Mouse (Mus musculus): Measurements from ENCODE around the gene Gm28539. TPM values are rescaled to one million over a fixed set of nuclear protein-coding genes. Genes with fewer than 3 reads are reported as not detected.
"Not testable (repeated sequence)": the region's sequence is repeated elsewhere in the genome, so short reads cannot be mapped to it uniquely, and the experiment has no call there.

Gene Gm28539
- polyA plus RNA-seq, 1 experiment from 2014 or later, result not detected

DNA sequence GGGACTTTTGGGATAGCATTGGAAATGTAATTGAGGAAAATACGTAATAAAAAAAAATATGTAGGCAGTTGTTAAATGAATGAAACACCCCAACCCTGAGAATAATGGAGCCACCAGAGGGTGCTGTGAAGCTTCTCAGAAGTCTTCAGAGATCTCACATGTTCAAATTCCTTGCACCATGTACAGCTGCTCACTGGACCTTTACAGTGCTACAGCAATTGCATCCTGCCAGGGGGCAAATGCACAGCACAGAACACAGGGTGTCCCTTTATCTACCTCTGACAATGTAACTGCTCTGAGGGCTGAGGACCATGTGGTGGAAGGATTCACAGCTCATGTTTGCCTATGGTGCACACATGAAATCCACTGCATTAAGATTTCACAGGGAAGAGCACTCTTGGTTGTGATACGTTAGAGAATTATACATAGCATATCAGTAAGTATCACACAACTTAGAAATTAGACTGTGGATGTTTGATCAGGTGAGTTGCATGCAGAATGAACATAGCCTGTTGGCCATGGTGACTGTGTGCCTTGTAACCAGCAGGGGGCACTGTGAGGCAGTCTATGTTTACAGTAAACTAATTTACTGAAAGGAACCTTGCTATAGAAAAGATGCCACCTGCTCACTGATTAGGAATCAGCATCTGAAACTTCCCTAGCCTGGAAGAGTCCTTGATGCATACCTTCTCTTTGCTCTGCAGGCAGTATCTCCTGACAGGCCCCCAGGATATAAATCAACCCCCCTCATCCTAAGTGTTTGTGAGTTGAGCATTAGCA, 166.4 kb downstream of the Gm28539 start:
- not testable (repeated sequence) for H3K4me2 ChIP-seq; H3K27me3 ChIP-seq; H3K4me1 ChIP-seq; H3K4me3 ChIP-seq (replicated peaks); H3K27ac ChIP-seq; H3K9ac ChIP-seq; H3K9me3 ChIP-seq; ATAC-seq (ENCODE audit: low FRiP score); H3K36me3 ChIP-seq (replicated peaks)
- 36% methylated on average over 2 of the region's 2 CpGs for WGBS

- Histone ChIP-seq H3K9ac (no peak overlapping the region), H3K27ac (no peak overlapping the region), H3K9me3 (no peaks in the 10 kb centered on the region), H3K4me3 (replicated peaks) (no peak overlapping the region), H3K36me3 (replicated peaks) (no peaks in the 10 kb centered on the region), H3K4me2 (no peak overlapping the region), H3K4me1 (no peaks in the 10 kb centered on the region), H3K27me3 (no peaks in the 10 kb centered on the region)
- ATAC-seq (ENCODE audit: low FRiP score), result no peak
- WGBS, result 88% methylated on average over 1 of the region's 1 CpGs
Measured at GRCm38 (mm10) chr16:19003757-19004156, 167.4 kb downstream of the Gm28539 start.

- no peak overlapping the region for H3K9ac ChIP-seq
- no peak overlapping the region for H3K4me2 ChIP-seq
- H3K4me3 ChIP-seq (replicated peaks), result no peak overlapping the region
- ATAC-seq (ENCODE audit: low FRiP score), result no peak
- no peaks in the 10 kb centered on the region for H3K9me3 ChIP-seq
- 80% methylated on average over 3 of the region's 3 CpGs for WGBS
- no peaks in the 10 kb centered on the region for H3K27me3 ChIP-seq
- no peaks in the 10 kb centered on the region for H3K36me3 ChIP-seq (replicated peaks)
- H3K4me1 ChIP-seq, result no peaks in the 10 kb centered on the region
- H3K27ac ChIP-seq, result no peak overlapping the region
Measured at GRCm38 (mm10) chr16:19005298-19005697, 168.9 kb downstream of the Gm28539 start.

Other genes with a start within 250 kb of the Gm28539 start
- 1.3 and 1.7 TPM in 2 replicates for gene Tbx1, start 245.9 kb upstream of the Gm28539 start, polyA plus RNA-seq (2016; fragmentation: Nextera tagmentation; extraction: Ambion mirVana)
- gene Gp1bb, start 214.2 kb upstream of the Gm28539 start, polyA plus RNA-seq (2016; fragmentation: Nextera tagmentation; extraction: Ambion mirVana), result 4.4 and 5.7 TPM in 2 replicates
- 10.6 and 10.7 TPM in 2 replicates for gene Gm49601, start 210.2 kb upstream of the Gm28539 start, polyA plus RNA-seq (2016; fragmentation: Nextera tagmentation; extraction: Ambion mirVana)
- gene Sept5, start 206.6 kb upstream of the Gm28539 start, polyA plus RNA-seq (2016; fragmentation: Nextera tagmentation; extraction: Ambion mirVana), result 68.4 and 69.3 TPM in 2 replicates
- gene Cldn5, start 59.7 kb upstream of the Gm28539 start, polyA plus RNA-seq (2016; fragmentation: Nextera tagmentation; extraction: Ambion mirVana), result 24.4 and 24.7 TPM in 2 replicates
- 111 and 113 TPM in 2 replicates for gene Ufd1, start 24.8 kb upstream of the Gm28539 start, polyA plus RNA-seq (2016; fragmentation: Nextera tagmentation; extraction: Ambion mirVana)
- 56.6 and 57.2 TPM in 2 replicates for gene Cdc45, start 24.6 kb upstream of the Gm28539 start, polyA plus RNA-seq (2016; fragmentation: Nextera tagmentation; extraction: Ambion mirVana)
- gene 2510002D24Rik, start within 50 bp of the Gm28539 start, polyA plus RNA-seq (2016; fragmentation: Nextera tagmentation; extraction: Ambion mirVana), result 19.5 and 28.7 TPM in 2 replicates
- 83.6 and 93.9 TPM in 2 replicates for gene Mrpl40, start 40.3 kb downstream of the Gm28539 start, polyA plus RNA-seq (2016; fragmentation: Nextera tagmentation; extraction: Ambion mirVana)
- 28.1 and 29.1 TPM in 2 replicates for gene Hira, start 40.5 kb downstream of the Gm28539 start, polyA plus RNA-seq (2016; fragmentation: Nextera tagmentation; extraction: Ambion mirVana)

All from forebrain, embryonic 12.5 days (tissue).